Mouse (Mus musculus): ENCODE measurements around the gene Pgs1.

- TF ChIP-seq CTCF (conservative IDR thresholded peaks at IDR 0.05; ENCODE audit: low read length) (no peak), POU5F1 (IDR thresholded peaks at IDR 0.05; ENCODE audit: borderline replicate concordance, low read length) (no peak)
These were observed 46.9 kb upstream of the Pgs1 start for GRCm38 (mm10) chr11:117939004-117939730.

Measured in E14TG2a.4 (cell line).